Mouse (Mus musculus) liver, postnatal 0 days (tissue): ENCODE data around the gene Foxo3.

Experiments
- CTCF ChIP-seq: sonication (generic); IDR thresholded peaks from 2 replicates; pipeline ENCODE4 v1.5.1; 2016; ENCODE audit warnings: antibody characterized with exemption, low read depth
- EP300 ChIP-seq: IDR thresholded peaks from 2 replicates; pipeline ENCODE4 v1.6.1; 2016; ENCODE audit warnings: antibody characterized with exemption, low read depth, mild to moderate bottlenecking

- TF ChIP-seq CTCF (no peak), EP300 (no peak)
Measured at GRCm38 (mm10) chr10:42154727-42155126, 121.8 kb downstream of the Foxo3 start.
